8 mouse cellular contexts compared by ENCODE assay signal in the genomic region with DNA sequence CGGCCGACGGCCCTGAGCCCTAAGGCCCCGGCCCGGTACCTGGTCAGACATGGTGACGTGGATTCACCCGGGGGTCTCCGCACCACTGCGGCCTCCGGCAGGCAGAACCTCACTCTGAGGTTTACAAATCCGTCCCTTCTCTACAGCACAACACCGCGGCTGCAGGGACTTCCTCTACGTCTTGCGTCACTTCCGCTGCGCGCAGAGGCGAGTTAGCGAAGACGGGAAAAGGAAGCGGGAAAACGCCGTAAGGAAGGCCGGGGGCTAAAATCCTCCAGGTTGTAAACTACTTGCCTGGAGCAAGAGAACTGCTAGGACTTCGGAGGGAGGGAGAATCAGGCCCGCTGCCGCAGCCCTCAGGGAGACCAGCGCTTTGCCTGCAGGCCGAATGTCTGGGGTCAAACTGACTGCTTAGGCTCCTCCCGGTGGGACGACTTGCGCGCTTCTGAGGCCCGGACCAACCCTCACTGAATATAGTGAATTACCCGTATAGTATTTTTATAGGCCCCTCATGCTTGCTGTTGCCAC. TPM values are rescaled to one million over a fixed set of nuclear protein-coding genes. Genes with fewer than 3 reads are reported as not detected.
A peak's percentile ranks its signal among the peaks of the same experiment; 100 is the strongest.
DNase-seq lines count a peak whose midpoint lies in the region; ATAC-seq lines count a peak whose summit lies in the region.

A gene (minus strand): TSS at position 194 of the 528 bp plus-strand sequence.

- intact Hi-C loops in heart, postnatal 14 days (cut with DNase I) = loop anchor here (2.0 kb wide), 1 partner anchor 14 kb away; a partner anchor contains a TSS

- ATAC-seq in forebrain, embryonic 14.5 days = peak; percentile 98
- peak; percentile 96 for ATAC-seq in neural tube, embryonic 15.5 days (ENCODE audit: low FRiP score)

- H3K27me3 ChIP-seq in forebrain, embryonic 14.5 days (replicated peaks; ENCODE audit: control insufficient read depth, insufficient read depth, low read length) = no peaks in the 10 kb centered on the region
- H3K27me3 ChIP-seq in neural tube, embryonic 15.5 days (replicated peaks) = no peaks in the 10 kb centered on the region

- WGBS in forebrain, embryonic 14.5 days = under 1% methylated on average over 36 of the region's 36 CpGs
- 0% methylated on average over 36 of the region's 36 CpGs for WGBS in neural tube, embryonic 15.5 days

- peak within 1 kb of the TSS; percentile 97 for H3K9ac ChIP-seq in forebrain, embryonic 14.5 days (ENCODE audit: low read length)
- H3K9ac ChIP-seq in neural tube, embryonic 15.5 days (replicated peaks) = peak within 1 kb of the TSS; percentile 93

- H3K9me3 ChIP-seq in forebrain, embryonic 14.5 days (replicated peaks; ENCODE audit: control insufficient read depth, low read length) = no peaks in the 10 kb centered on the region
- no peaks in the 10 kb centered on the region for H3K9me3 ChIP-seq in neural tube, embryonic 15.5 days (replicated peaks)

- peak; percentile 96 for DNase-seq in ES-CJ7 (ENCODE audit: low read depth, low spot score)
- DNase-seq in cerebellum, adult 11 months = peak; percentile 77
- peak; percentile 97 for DNase-seq in forebrain, embryonic 14.5 days (ENCODE audit: low spot score)
- DNase-seq in heart, postnatal 14 days = peak; percentile 87 to 91
- peak; percentile 88 for DNase-seq in layer of hippocampus, adult 11-12 months (ENCODE audit: low spot score)
- DNase-seq in lung, adult 18-20 months = peak; percentile 86 to 90
- DNase-seq in testis, postnatal 14 days (ENCODE audit: low spot score) = peak; percentile 92

- peak within 1 kb of the TSS; percentile 87 for H3K4me3 ChIP-seq in forebrain, embryonic 14.5 days (ENCODE audit: low read depth, low read length)
- H3K4me3 ChIP-seq in neural tube, embryonic 15.5 days (replicated peaks) = peak within 1 kb of the TSS; percentile 84

- peak within 1 kb of the TSS; percentile 94 for H3K27ac ChIP-seq in forebrain, embryonic 14.5 days (ENCODE audit: low read depth, low read length)
- H3K27ac ChIP-seq in neural tube, embryonic 15.5 days (replicated peaks) = peak within 1 kb of the TSS; percentile 94

- peak within 1 kb of the TSS; percentile 72 for H3K4me2 ChIP-seq in forebrain, embryonic 14.5 days (ENCODE audit: low read length)
- H3K4me2 ChIP-seq in neural tube, embryonic 15.5 days = peak within 1 kb of the TSS; percentile 82

- peaks cover 12% of the 10 kb centered on the region; the same call in 1 of the 2 replicates for H3K4me1 ChIP-seq in forebrain, embryonic 14.5 days (ENCODE audit: control insufficient read depth, insufficient read depth, low read length)
- peaks cover 28% of the 10 kb centered on the region for H3K4me1 ChIP-seq in neural tube, embryonic 15.5 days

- H3K36me3 ChIP-seq in forebrain, embryonic 14.5 days (ENCODE audit: control insufficient read depth, insufficient read depth, low read length) = no peaks in the 10 kb centered on the region
- H3K36me3 ChIP-seq in neural tube, embryonic 15.5 days = no peaks in the 10 kb centered on the region

RNA-seq across cellular contexts. Expression of the gene that starts here (rescaled TPM):
- 473 and 528 TPM in 2 replicates for polyA plus RNA-seq in forebrain, embryonic 14.5 days (2014; fragmentation: Nextera tagmentation; extraction: Ambion mirVana)
- 10 to 100 TPM; 55.6 to 58.2 TPM for total RNA-seq in heart, postnatal 14 days (2021)
- polyA plus RNA-seq in neural tube, embryonic 15.5 days (2015; fragmentation: Nextera tagmentation; extraction: Ambion mirVana) = 327 and 333 TPM in 2 replicates

Comparison
In these comparisons a context has a peak if more than half of its experiments do, and no peak if none do; other contexts are left out.
1. Peak in every context shown above with its lines: DNase-seq, ATAC-seq, H3K4me3 ChIP-seq and H3K27ac ChIP-seq.